Mouse (Mus musculus): Measurements from ENCODE around the gene Ubqln1. TPM values are rescaled to one million over a fixed set of nuclear protein-coding genes. Genes with fewer than 3 reads are reported as not detected.
"Not testable (repeated sequence)": the region's sequence is repeated elsewhere in the genome, so short reads cannot be mapped to it uniquely, and the experiment has no call there.

Ubqln1 gene
- polyA plus RNA-seq, 1 experiment from 2014 or later = 153 TPM

DNA sequence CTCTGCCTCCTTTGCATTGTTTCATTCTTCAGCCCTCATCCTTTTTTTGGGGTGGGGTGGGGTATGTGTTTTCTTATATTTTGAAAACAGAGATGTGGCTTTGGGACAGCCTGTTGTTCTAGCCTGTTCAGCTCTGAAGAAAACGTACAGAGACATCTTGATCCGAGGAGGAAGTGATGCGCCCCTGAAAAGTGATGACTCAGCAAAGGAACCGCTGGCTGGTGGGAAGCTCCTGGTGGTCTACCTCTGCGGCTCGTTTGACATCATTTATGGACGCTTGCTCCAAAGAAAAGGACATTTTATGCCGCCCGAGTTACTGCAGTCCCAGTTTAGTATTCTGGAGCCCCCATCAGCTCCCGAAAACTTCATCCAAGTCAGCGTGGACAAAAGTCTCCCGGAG lies 52.1 kb downstream of the Ubqln1 start:
- no peak overlapping the region for H3K4me3 ChIP-seq
- 0 out of 2 replicates have a peak, but pooled peaks cover 4% of the 10 kb centered on the region for H3K9me3 ChIP-seq (replicated peaks)
- H3K4me1 ChIP-seq = peaks cover 2% of the 10 kb centered on the region
- H3K27me3 ChIP-seq (ENCODE audit: low read depth, poor library complexity, severe bottlenecking) = no peaks in the 10 kb centered on the region
- DNase-seq (ENCODE audit: low spot score) = no peak
- H3K36me3 ChIP-seq = peaks cover 59% of the 10 kb centered on the region
- 95% methylated on average over 12 of the region's 12 CpGs for WGBS
- H3K27ac ChIP-seq = no peak overlapping the region

DNA sequence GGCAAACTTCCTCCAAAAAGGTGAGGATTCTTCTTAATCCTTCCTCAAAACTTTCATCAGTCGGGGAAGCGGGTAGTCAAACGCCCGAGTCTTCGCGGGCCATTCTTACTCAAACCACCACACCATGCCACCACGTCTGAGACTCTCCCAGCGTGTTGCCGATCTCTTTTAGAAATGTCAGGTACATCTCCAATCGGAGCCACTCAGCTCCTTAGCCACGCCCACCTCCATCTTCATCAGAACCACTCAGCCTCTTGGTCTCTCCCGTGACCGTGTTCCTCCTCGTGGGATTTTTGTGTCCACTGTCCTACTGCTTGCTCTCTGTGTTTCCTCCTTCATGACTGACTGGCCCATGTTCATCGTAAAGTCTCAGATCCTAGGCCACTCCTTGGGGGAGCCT lies 54.7 kb downstream of the Ubqln1 start:
- Histone ChIP-seq H3K4me1 (peaks cover 18% of the 10 kb centered on the region), H3K4me3 (no peak overlapping the region), H3K9me3 (replicated peaks) (0 out of 2 replicates have a peak, but pooled peaks cover 4% of the 10 kb centered on the region), H3K27ac (no peak overlapping the region), H3K36me3 (peaks cover 52% of the 10 kb centered on the region), H3K27me3 (ENCODE audit: low read depth, poor library complexity, severe bottlenecking) (no peaks in the 10 kb centered on the region)
- no peak for DNase-seq (ENCODE audit: low spot score)
- 97% methylated on average over 15 of the region's 15 CpGs for WGBS

- Histone ChIP-seq H3K4me1 (peaks cover 22% of the 10 kb centered on the region), H3K4me3 (peak overlapping the region; percentile 71), H3K36me3 (peaks cover 35% of the 10 kb centered on the region), H3K9me3 (replicated peaks) (0 out of 2 replicates have a peak, but pooled peaks cover 4% of the 10 kb centered on the region), H3K27ac (peak overlapping the region; percentile 80; the same call in 1 of the 2 replicates), H3K27me3 (ENCODE audit: low read depth, poor library complexity, severe bottlenecking) (no peaks in the 10 kb centered on the region)
- WGBS = 15% methylated on average over 16 of the region's 16 CpGs
- peak; percentile 87 for DNase-seq (ENCODE audit: low spot score)
Observed at GRCm38 (mm10) chr13:58158099-58158912, 57.1 kb downstream of the Ubqln1 start.

GRCm38 (mm10) chr13:58157447-58158098 lies 57.9 kb downstream of the Ubqln1 start, which contains the start of gene Idnk:
Gene Idnk (plus strand): TSS chr13:58157649.
- under 1% methylated on average over 30 of the region's 30 CpGs for WGBS
- peak; percentile 90 for DNase-seq (ENCODE audit: low spot score)
- Histone ChIP-seq H3K9me3 (replicated peaks) (0 out of 2 replicates have a peak, but pooled peaks cover 4% of the 10 kb centered on the region), H3K4me3 (peak within 1 kb of the TSS; percentile 71), H3K36me3 (peaks cover 30% of the 10 kb centered on the region), H3K27me3 (ENCODE audit: low read depth, poor library complexity, severe bottlenecking) (no peaks in the 10 kb centered on the region), H3K4me1 (peaks cover 22% of the 10 kb centered on the region), H3K27ac (peak within 1 kb of the TSS; percentile 80)

- no peak for DNase-seq (ENCODE audit: low spot score)
- 37% methylated on average over 8 of the region's 8 CpGs for WGBS
Observed at GRCm38 (mm10) chr13:58157036-58157435, 58.4 kb downstream of the Ubqln1 start.

DNA sequence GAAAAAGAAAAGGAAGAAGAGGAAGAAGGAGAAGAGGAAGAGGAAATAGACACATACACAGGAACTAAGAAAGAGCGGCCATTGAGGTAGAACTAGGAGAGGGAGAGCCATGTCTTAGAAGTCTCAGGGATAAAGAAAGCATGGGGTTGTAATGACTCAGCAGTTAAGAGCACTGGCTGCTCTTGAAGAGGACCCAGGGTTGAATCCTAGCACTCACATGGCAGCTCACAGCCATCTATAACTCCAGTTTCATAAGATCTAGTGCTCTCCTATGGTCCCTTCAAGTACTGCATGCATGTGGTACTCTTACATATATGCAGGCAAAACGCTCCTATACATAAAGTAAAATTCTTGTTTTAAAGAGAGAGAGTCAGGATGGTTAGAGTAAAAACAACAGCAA lies 59.4 kb downstream of the Ubqln1 start:
- H3K27me3 ChIP-seq (ENCODE audit: low read depth, poor library complexity, severe bottlenecking) = no peaks in the 10 kb centered on the region

More at GRCm38 (mm10) chr13:58157036-58157435, 58.4 kb downstream of the Ubqln1 start:
- Histone ChIP-seq H3K9me3 (replicated peaks) (0 out of 2 replicates have a peak, but pooled peaks cover 4% of the 10 kb centered on the region), H3K36me3 (peaks cover 26% of the 10 kb centered on the region), H3K27ac (peak overlapping the region; percentile 80; the same call in 1 of the 2 replicates), H3K27me3 (ENCODE audit: low read depth, poor library complexity, severe bottlenecking) (no peaks in the 10 kb centered on the region), H3K4me1 (peaks cover 22% of the 10 kb centered on the region), H3K4me3 (peak overlapping the region; percentile 71)

DNA sequence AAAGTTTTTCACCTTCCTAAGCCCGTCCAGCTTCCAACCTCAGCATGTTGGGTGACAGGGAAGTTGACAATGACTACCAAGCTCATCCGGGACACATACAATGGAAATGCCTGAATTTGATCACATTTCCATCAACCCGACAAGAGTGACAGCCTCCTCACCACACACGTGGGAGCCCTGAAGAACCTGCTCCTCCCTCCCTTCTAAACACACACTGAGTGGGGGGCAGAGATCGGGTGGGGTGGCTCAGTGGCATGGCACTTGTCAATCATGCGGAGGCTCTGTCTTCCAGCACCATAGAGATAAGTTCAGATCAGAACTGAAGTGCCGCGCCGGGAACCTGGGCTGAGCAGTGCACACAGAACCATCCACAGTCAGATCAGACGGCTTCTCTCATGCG lies 65.0 kb downstream of the Ubqln1 start:
- 88% methylated on average over 11 of the region's 11 CpGs for WGBS
- Histone ChIP-seq H3K27ac (no peak overlapping the region), H3K36me3 (no peaks in the 10 kb centered on the region), H3K9me3 (replicated peaks) (no peaks in the 10 kb centered on the region), H3K4me3 (no peak overlapping the region), H3K27me3 (ENCODE audit: low read depth, poor library complexity, severe bottlenecking) (no peaks in the 10 kb centered on the region), H3K4me1 (peaks cover 16% of the 10 kb centered on the region)
- DNase-seq (ENCODE audit: low spot score) = no peak

More for the DNA sequence above, 59.4 kb downstream of the Ubqln1 start:
- Histone ChIP-seq H3K4me3 (no peak overlapping the region), H3K4me1 (peaks cover 22% of the 10 kb centered on the region), H3K27ac (no peak overlapping the region), H3K9me3 (replicated peaks) (no peaks in the 10 kb centered on the region), H3K36me3 (peaks cover 16% of the 10 kb centered on the region)
- DNase-seq (ENCODE audit: low spot score) = no peak
- WGBS = 88% methylated on average over 2 of the region's 2 CpGs

DNA sequence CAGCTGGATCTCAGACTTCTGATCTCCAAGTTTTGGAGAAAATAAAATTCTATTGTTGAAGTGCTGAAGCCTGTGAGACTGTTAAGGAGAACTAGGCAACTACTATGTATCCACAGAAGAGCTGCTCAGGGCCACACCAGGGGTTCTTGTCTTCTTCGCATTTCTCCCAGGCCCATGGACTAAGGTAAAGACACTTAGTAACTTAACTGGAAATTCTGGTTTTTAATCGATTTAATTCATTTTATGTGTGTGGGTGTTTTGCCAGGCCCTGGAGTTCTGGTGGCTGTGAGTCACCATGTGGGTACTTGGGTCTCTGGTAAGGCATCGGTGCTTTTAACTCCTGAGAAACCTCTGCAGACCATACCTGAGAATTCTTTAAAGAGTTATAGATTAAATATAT lies 65.8 kb downstream of the Ubqln1 start:
- DNase-seq (ENCODE audit: low spot score) = no peak
- no peak overlapping the region for H3K4me3 ChIP-seq
- 85% methylated on average over 3 of the region's 3 CpGs for WGBS
- peaks cover 16% of the 10 kb centered on the region for H3K4me1 ChIP-seq
- H3K36me3 ChIP-seq = no peaks in the 10 kb centered on the region
- no peak overlapping the region for H3K27ac ChIP-seq
- no peaks in the 10 kb centered on the region for H3K27me3 ChIP-seq (ENCODE audit: low read depth, poor library complexity, severe bottlenecking)
- no peaks in the 10 kb centered on the region for H3K9me3 ChIP-seq (replicated peaks)

DNA sequence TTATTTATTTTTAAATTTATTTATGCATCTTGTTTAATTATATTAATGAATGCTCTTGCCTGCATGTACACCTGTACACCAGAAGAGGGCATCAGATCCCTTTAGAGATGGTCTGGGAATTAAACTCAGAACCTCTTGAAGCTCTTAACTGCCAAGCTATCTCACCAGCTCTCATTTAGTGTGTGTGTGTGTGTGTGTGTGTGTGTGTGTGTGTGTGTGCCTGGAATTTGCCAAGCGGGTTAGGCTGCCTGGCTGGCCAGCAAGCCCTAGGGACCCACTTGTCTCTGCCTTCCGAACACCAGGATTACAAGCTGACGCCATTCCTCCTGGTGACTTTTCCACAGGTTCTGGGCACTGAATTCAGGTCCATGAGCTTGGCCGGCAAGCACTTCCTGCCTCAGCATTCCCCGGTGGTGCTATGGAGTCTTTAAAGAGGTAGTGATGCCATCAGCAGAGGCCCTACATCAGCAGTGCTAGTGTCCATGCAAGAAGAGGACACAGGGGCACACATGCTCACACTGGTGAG lies 66.4 kb downstream of the Ubqln1 start:
- peak; percentile 37 for DNase-seq (ENCODE audit: low spot score)
- Histone ChIP-seq H3K36me3 (no peaks in the 10 kb centered on the region), H3K9me3 (replicated peaks) (no peaks in the 10 kb centered on the region), H3K4me3 (peak overlapping the region; percentile 46), H3K27ac (no peak overlapping the region), H3K4me1 (peaks cover 16% of the 10 kb centered on the region), H3K27me3 (ENCODE audit: low read depth, poor library complexity, severe bottlenecking) (no peaks in the 10 kb centered on the region)
- WGBS = 53% methylated on average over 5 of the region's 5 CpGs

GRCm38 (mm10) chr13:58148256-58148831 lies 67.1 kb downstream of the Ubqln1 start:
- DNase-seq (ENCODE audit: low spot score) = peak; percentile 81
- H3K9me3 ChIP-seq (replicated peaks) = no peaks in the 10 kb centered on the region
- H3K4me1 ChIP-seq = peaks cover 12% of the 10 kb centered on the region
- under 1% methylated on average over 17 of the region's 17 CpGs for whole genome bisulfite sequencing
- peak overlapping the region; percentile 46 for H3K4me3 ChIP-seq
- no peak overlapping the region for H3K27ac ChIP-seq
- H3K27me3 ChIP-seq (ENCODE audit: low read depth, poor library complexity, severe bottlenecking) = no peaks in the 10 kb centered on the region
- no peaks in the 10 kb centered on the region for H3K36me3 ChIP-seq

- DNase-seq (ENCODE audit: low spot score) = no peak
- Histone ChIP-seq H3K4me3 (no peak overlapping the region), H3K36me3 (no peaks in the 10 kb centered on the region), H3K4me1 (peaks cover 12% of the 10 kb centered on the region), H3K27ac (no peak overlapping the region), H3K9me3 (replicated peaks) (no peaks in the 10 kb centered on the region), H3K27me3 (ENCODE audit: low read depth, poor library complexity, severe bottlenecking) (no peaks in the 10 kb centered on the region)
- WGBS = 90% methylated on average over 1 of the region's 1 CpGs
Observed at GRCm38 (mm10) chr13:58147760-58148159, 67.7 kb downstream of the Ubqln1 start.

DNA sequence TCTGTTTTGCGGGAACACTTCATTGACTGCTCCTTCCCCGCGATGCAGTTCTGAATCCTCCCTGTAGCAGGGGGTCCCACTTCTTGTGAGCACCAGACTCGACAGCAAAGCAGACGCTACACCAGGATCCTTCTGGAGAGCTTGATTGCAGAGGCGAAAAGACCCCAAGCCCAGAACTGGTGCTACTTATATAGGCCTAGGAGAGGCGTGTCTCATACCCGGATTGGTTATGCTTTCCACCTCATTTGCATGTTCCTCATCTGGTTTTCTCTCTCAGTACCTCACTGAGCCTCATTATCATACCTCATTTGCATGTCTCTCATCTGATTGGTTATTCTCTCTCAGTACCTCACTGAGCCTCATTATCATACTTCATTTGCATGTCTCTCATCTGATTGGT lies 68.8 kb downstream of the Ubqln1 start:
- H3K4me1 ChIP-seq = peaks cover 12% of the 10 kb centered on the region
- not testable (repeated sequence) for H3K9me3 ChIP-seq (replicated peaks); H3K36me3 ChIP-seq; H3K4me3 ChIP-seq; DNase-seq (ENCODE audit: low spot score); H3K27me3 ChIP-seq (ENCODE audit: low read depth, poor library complexity, severe bottlenecking); H3K27ac ChIP-seq
- 96% methylated on average over 8 of the region's 8 CpGs for WGBS
